Mouse (Mus musculus): Measurements from ENCODE around the gene Prkn. TPM values are rescaled to one million over a fixed set of nuclear protein-coding genes. Genes with fewer than 3 reads are reported as not detected.

Gene Prkn
- total RNA-seq (2021) (1 to 10 TPM; 6.3 to 8.8 TPM), polyA plus RNA-seq (2012; rRNA removed) (3.2 and 4.8 TPM in 2 replicates)
- long read RNA-seq, partial matches to known transcripts: 0 of 1 reads
- long read RNA-seq, other reads (novel, unspliced or antisense): 1 of 1 reads

DNA sequence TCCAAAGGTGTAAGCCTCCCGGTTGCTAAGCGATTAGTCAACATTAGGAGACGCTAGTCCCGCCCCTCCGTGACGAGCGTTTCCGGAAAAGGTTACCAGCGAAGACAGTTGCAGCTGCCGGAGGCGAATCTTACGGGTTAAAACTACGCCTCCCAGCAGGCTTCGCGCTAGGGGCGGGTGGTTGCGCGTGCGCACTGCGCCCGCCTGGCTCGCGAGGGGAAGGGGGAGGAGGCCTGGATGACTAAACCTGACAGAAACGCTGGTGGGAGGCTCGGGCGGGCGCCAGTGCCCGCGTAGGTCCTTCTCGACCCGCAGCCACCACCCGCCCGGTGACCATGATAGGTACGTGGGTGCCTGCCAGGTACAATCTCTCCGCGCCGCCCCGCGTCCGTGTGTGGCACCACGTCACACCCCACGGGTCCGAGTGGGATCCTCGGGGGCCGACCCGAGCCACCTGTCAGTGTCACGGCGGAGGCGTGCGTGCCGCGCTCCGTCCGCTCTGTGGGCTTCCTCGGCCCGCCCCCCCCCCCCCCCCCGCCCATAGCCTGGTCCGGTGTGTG lies at the start of gene Prkn, which contains the start of gene Pacrg:
Prkn (plus strand) TSS at position 237 of the 560 bp plus-strand sequence.
Pacrg (minus strand) TSS at position 164 of the 560 bp plus-strand sequence.
- peak; percentile 99 for DNase-seq

DNA sequence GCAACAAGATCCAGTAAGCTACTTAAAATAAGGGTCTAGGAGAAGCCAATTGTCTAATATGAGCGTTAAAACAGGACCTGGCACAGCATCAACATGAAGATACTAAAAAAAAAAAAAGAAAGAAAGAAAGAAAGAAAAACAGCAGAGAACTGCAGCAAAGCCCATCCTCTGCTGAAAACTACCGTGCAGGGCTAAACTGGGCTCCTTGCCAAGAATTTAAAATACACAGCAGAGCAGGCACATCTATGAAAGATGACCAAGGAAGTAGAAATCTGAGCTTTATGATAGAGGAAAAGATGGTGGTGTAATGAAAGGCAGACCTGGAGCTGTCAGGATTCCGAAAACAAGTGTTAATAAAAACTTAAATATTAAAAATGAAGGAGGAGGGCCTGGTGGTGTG lies 48.5 kb upstream of the Prkn start:
- no peak for DNase-seq

GRCm38 (mm10) chr17:10806692-10807091 lies 33.5 kb upstream of the Prkn start:
- no peak for DNase-seq

GRCm38 (mm10) chr17:10807261-10807998 lies 32.8 kb upstream of the Prkn start:
- no peak for DNase-seq

DNA sequence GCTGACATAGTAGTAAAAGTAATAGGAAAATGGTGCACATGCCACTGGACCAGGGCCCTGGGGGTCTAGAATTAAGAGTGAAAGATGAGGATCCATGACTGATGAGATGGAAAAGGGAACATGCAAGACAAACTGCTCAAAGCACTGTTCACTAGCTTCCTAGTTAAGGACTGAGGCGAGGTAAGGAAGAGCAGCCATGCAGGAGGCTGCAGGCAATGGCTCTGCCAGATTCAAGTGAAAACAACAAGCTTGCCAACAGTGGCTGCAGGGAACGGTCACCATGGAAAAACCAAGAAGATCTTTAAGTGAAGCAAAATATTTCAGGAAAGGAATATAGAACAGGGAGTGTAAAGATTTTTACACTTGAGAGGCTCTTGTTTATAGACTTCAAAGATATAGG lies 31.6 kb upstream of the Prkn start:
- no peak for DNase-seq

DNA sequence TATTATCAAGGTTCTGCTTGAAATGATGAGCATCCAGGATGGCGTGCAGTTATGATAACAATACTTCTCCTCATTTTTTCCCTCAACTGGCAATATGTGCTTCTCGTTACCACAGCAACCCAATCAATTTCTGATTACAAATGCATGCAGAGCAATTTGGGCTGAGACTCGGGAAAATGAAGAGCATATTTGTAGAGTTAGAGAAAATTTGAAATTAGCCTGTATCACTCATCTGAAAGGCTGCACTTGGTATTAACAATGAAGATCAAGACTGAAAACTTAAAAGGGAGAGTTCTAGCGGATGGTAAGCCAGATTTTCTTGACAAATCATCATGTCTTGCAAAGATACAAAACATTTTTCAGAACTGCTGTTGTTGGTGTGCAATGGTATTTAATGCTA lies 21.2 kb upstream of the Prkn start:
- no peak for DNase-seq

DNA sequence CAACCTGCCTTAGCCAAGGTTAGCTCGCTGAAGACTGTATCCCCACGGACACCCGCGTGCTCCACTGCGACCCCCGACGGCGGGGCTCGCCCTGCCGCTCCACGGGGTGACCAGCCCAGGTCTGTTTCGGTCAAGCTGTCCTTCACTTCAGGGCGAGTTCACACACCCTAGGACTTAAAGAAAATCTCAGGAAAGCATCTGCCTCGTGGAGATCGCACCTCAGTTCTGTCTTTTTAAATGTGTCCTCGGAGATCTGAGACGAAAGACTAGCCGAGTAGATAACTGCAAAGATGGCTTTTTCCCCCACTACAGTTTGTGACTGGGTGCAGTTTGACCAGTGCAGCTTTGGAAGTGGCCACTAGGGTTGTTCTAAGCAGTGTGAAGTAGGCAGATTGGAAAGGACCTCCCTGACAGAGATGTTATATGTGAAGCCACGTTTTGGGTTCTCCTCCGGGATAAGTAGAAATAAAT lies 582 bp downstream of the Prkn start:
- peak; percentile 68 for DNase-seq

DNA sequence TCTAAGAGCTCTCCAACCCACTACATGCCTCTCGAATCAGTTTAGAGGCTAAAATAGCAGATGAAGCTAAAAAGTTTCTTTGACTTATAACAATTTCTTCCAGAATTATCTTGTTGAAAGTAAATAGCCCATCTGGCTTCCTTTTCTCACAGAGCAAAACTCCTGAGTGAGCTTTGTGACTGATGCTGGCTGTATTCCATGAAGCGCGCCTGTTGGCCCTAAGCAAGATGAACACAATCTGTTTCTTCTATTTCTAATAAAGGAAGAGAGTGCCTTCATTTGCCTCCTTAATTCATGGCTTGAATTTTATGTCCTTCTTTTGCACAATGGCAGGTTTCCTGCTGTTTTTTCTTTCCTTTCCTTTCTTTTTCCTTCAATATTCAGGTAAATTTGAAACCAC lies 14.0 kb downstream of the Prkn start:
- DNase-seq: no peak

DNA sequence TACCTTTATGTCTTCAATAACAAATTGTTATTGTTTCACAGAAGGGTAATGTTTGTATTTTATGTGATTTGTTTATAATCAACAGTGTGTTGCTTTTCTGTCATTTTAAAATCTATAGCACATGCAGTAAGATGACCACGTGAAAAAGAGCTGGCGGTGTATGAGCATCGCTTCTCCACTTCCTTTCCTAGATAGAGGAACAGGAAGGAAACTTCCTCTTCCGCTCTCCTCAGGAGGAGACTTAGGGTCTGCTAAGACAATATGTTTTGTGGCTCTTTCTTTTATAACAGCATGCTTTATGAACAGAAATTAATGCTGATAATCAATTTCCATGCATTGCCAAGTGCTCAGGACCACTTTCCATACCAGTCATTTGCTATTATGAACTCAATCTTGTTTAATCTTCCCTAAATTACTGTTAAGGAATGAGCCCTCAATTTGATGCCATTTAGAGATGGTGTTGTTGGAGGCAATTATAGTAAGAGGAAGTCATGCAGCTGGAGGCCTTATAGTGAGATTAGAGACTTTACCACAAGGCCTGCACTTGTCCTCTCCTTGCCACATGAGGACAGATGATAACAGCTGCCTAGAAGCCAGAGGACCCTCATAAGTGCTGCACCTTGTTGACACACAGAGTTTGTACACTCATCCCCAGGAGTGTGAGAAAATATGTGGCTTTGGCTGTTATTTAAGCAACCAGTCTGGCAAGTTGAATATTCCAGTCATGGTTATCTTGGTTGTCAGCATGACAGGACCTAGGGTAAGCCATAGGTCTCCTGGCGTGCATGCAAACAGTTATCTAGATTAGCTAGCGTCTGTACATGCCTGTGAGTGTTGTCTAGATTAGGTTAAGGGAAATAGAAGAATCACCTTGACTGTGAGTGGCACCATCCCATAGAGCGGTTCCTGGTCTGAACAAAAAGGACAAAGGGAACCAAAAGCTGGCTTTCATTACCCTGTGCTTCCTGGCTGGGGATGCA lies 34.3 kb downstream of the Prkn start:
- no peak for DNase-seq

- DNase-seq: no peak
Observed at GRCm38 (mm10) chr17:10878986-10879385, 38.8 kb downstream of the Prkn start.

GRCm38 (mm10) chr17:10882260-10882659 lies 42.1 kb downstream of the Prkn start:
- no peak for DNase-seq

DNA sequence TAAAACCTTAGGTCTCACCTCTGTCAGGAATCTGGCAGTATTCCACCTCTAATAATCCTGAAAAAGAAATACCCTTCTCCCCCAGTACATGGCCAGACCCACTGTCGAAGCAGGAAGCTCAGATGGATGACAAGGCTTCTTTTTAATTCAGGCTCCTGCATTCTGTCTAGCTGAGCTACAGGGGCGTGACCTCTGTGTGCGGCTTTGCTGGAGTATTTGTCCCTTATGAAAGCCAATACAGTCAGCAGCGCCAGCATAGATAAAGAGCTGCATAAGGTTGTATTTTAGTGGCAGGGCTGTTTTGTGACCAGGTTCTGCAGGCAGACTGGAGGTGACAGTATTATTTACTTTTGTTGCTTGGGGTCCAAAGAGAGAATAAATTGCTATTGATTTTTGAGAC lies 47.7 kb downstream of the Prkn start:
- DNase-seq: no peak

- no peak for DNase-seq
Observed at GRCm38 (mm10) chr17:10901686-10902228, 61.6 kb downstream of the Prkn start.

DNA sequence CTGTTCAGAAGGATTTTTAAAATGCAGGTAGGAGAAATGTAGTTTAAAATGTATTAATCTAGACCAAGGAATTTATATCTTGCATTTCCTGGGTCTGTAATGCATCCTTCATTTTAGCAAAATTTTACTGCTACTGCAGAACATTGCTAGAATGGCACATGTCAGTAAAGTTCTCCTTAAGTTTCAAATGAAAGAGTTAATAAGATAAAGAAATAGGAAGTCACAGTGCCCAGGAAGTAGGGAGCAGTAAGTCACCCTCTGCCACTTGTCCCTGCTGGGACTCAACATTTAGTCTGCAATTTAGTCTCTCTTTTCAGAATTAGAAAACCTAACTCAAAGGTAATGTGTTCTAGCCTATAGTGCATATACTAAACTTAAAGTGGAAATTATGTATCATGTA lies 96.5 kb downstream of the Prkn start:
- DNase-seq: no peak

DNA sequence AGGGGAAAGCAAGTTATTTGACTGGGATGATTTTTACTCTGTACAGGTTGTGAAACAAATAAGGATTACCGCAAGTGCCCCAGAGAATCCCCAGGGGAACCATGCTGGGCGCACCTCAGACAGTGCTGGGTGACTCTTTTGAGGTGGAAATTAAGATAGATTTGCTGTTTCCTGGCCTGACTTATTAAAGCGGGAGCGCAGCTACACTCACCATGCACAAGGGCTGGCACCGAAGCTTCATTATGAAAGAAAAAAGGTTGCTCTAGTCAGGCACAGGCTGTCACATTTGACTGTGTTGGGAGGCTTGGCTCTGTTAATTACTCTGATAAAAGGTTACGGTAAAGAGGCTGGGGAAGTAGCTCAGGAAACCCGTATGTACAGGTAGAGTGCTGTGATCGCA lies 97.7 kb downstream of the Prkn start:
- DNase-seq: no peak

DNA sequence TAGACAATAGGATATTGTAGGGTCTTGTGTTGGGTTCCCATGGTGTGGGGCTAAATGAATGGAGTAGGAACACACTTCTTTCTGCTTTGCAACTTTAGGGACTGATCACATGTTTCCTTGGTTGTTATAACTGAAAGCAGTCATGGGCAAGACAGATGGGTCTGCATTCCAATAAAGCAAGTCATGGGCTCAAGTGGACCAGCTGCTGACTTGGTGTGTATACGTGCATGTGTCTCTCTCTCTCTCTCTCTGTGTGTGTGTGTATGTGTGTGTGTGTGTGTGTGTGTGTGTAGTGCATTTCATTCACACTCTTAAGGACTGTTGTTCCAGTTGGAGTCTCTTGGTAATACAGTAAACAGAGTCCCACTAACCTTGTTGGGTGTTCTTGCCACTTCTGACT lies 98.6 kb downstream of the Prkn start:
- DNase-seq: no peak

GRCm38 (mm10) chr17:10946552-10946951 lies 106.4 kb downstream of the Prkn start:
- no peak for DNase-seq

GRCm38 (mm10) chr17:10947614-10948013 lies 107.4 kb downstream of the Prkn start:
- DNase-seq: no peak

GRCm38 (mm10) chr17:10959066-10959864 lies 119.1 kb downstream of the Prkn start:
- DNase-seq: no peak

DNA sequence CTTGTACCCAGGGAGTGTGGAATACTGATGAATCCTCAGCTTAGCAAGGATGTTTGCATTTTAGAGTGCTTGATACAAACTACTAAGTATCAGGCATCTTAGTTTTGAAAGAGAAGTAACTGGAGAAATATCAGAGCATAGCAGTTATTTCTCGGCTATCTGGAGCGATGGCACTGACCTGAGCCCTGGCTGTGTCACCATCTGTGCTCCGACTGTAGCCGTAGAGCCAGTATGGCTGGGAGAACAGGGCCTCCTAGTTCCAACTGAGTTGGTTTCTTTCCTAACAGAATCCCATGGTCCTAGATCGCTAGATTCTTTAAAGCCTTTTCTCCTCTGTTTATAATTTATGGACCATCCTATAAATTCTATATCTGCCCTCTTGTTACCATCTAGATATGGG lies 122.0 kb downstream of the Prkn start:
- no peak for DNase-seq

GRCm38 (mm10) chr17:10982136-10982535 lies 142.0 kb downstream of the Prkn start:
- no peak for DNase-seq
